Mouse (Mus musculus) left cerebral cortex, adult 8-10 months (tissue): Measurements from ENCODE around the gene Elac2. TPM values are rescaled to one million over a fixed set of nuclear protein-coding genes. Genes with fewer than 3 reads are reported as not detected.

Source experiments
- DNase-seq, 2 experiments: peaks; one replicate each; pipeline ENCODE4 v3.0.0; 2022; ENCODE audit warnings: low spot score in 2 of 2
- total RNA-seq, 4 experiments: library from RNA; stranded (reverse); gene quantifications; 2 replicates each; pipeline ENCODE4 v1.2.4; 2022

The Elac2 gene
- total RNA-seq, result 10 to 100 TPM; 25.2 to 29.8 (median 27.9) TPM

- DNase-seq, result peak; percentile 97
Observed at GRCm38 (mm10) chr11:64978720-64979488, at the start of gene Elac2. TSS of gene Elac2 (plus strand) at chr11:64979038.

DNA sequence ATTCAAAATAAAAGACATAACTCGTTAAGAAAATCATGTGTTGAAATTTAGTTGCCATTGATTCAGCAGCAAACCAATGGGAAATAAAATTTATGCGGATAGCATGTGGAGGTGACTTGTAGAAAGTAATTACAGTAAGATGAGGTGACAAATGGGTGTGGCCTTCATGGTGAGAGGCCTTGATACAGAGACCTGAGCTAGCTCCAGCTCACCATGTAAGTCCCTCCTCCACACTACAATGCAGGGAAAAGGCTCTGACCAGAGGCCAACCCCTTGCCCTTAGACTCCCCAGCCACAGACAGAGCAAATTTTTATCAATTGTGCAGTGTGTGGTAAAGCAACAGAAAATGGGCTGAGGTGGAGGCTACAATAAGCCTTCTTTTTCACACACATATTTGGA is 49.7 kb upstream of the Elac2 start:
- no peak for DNase-seq

- no peak for DNase-seq
Observed at GRCm38 (mm10) chr11:64931060-64931770, 47.6 kb upstream of the Elac2 start.

GRCm38 (mm10) chr11:64937226-64937625 is 41.6 kb upstream of the Elac2 start:
- DNase-seq, result no peak

- no peak for DNase-seq
Observed at GRCm38 (mm10) chr11:64941193-64941592, 37.6 kb upstream of the Elac2 start.

DNA sequence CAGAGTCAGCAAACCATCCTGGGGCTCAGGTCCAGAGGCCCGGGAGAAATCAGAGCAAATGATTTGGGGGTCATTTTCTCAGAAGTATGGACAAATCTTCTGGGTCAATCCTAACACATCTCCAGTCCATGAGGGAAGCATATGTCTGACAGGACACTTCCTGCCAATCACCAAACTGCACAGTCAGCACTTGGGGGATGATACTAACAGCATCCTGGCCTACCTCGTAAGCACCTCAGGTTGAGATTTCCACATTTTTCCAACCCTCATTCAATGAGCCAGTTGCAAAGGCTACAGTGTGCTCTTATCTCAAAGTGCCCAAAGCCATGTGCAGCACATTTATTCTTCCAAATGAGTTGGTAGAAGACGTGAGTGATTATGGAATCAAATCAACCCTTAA is 29.1 kb upstream of the Elac2 start:
- no peak for DNase-seq

- DNase-seq, result no peak
Observed at GRCm38 (mm10) chr11:64956962-64957729, 21.7 kb upstream of the Elac2 start.

DNA sequence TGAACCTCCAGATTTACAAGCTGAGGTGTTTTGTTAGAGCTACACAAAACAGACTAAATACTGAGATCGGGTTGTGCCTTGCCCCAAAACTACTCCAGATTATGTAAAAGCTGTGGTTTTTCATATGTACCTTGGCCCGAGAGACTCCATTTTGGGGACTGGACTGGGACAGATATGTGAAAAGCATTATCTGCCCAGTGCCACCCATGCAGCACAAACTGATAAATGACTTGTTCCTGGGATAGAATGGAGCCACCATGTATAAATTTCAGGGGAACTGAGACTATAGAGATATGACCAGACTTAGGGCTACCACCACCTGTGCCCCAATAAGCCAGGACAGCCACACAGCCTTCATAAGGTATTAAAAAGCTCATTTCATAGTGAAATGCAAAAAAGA is 16.2 kb upstream of the Elac2 start:
- DNase-seq, result no peak

DNA sequence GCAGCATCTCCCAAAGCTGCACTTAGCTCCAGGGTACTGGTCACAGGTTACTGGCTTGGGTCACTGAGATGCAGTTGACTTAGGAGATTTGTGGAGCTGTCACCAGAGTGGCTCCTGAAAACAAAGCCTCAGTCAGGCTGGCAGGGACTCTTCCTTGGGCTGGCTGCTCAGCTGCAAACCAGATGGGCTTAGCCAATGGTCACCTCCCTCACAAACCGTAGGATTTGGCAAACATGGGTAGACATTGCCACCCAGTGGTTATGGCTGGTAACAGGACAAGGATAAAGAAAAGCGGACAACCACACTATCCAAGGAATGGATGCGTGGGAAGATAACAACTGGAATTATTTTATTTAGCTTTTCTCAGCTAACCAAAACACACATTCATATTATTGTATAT is 10.3 kb upstream of the Elac2 start:
- DNase-seq, result peak; percentile 41 to 57

DNA sequence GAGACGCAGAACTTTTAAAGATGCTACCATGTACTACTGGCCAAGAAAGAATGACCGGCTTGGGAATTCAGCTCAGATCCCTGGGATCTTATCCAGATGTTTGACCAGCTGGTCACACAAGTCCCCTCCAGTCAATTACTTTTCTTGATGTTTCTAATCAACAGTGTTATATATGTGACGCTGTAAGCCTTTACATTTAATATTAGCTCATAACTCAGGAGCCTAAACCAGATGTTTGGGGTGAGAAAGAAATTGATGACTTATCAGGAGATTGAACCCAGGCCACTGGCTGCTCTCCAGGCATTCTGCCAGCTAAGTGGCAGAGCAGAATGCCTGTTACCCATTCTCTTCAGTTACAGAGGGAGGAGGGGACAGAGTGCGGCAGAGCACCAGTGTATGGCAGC is 9.9 kb upstream of the Elac2 start:
- DNase-seq, result no peak

- no peak for DNase-seq
Observed at GRCm38 (mm10) chr11:64971471-64971988, 7.3 kb upstream of the Elac2 start.

DNA sequence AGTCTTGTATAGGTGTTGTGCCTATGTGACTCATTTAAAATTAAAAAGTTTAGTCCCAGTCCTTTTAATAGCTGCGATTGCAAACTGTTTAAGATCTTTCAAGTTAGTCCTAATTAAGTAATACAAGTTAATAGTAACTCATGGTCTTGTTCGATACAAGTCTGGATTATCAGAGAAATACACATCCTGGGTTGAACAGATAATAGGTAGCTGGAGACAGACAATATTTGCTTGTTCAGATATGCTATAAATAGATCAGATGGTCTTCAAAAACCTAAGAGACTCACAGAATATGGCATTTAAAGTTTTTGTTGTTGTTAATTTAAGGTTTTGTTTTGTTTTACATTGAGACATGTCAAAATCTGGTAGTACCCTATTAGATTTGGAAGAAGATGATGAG is 6.4 kb upstream of the Elac2 start:
- DNase-seq, result no peak

- DNase-seq, result no peak
Observed at GRCm38 (mm10) chr11:64979489-64979845, 629 bp downstream of the Elac2 start.

DNA sequence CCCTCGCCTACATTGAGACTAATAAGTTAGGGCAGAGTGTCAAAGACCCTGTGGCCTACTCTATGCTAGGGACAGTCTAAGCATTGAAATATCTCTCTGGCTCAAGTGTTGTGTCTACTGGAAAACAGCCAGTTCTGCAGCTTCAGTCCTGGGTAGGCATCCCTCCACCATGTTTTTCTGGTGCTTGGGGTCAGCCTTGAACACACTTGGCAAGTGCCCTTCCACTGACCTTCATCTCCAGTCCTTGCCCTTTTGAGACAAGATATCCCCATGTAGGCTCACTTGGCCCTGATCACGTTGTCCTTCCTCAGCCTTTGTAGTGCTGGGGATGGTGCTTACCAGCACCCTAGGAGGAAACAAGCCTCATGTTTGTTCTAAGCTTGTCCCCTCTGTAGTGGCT is 9.7 kb downstream of the Elac2 start:
- DNase-seq, result no peak

- no peak for DNase-seq
Observed at GRCm38 (mm10) chr11:64998439-64998838, 19.6 kb downstream of the Elac2 start.

GRCm38 (mm10) chr11:64999685-65000084 is 20.8 kb downstream of the Elac2 start:
- DNase-seq, result no peak

- DNase-seq, result no peak
Observed at GRCm38 (mm10) chr11:65001729-65002128, 22.9 kb downstream of the Elac2 start.

DNA sequence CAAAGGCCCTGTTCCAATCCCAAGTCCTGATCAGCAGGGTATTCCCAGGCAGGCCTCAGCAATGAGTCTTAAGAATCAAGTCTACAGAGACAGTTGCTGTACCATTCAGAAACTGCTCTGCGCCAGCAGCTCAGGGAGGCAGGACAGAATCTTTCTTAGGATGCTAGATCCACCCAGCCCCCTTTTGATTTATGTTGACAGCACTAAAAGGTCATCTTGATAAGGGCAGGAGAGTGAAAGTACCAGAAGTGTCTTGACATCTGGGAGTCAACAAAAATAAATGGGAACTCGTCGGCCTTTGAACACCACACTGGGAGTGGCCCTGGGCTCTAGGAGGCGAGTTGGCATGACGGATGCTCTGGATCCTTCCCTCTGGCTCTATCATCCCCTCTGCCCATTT is 24.8 kb downstream of the Elac2 start:
- DNase-seq, result no peak

GRCm38 (mm10) chr11:65004836-65005235 is 26.0 kb downstream of the Elac2 start:
- no peak for DNase-seq

DNA sequence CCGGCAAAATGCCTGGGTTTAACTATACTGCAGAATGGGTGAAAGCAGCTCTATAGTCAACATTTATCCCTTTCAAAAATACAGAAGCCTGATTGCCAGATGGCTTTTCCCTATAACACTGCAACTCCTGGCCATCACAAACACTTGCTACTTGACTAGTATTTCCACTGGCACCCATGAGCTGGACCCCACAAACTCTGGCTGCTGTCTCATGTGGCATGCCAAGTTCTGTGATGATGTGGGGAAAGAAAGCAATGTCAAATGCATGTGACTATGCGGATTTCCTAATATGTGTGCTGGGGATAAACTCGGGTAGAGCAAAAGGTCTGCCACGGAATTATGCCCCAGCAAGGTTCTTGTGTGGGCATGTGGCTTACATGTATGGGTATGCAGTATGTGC is 27.2 kb downstream of the Elac2 start:
- DNase-seq, result no peak

DNA sequence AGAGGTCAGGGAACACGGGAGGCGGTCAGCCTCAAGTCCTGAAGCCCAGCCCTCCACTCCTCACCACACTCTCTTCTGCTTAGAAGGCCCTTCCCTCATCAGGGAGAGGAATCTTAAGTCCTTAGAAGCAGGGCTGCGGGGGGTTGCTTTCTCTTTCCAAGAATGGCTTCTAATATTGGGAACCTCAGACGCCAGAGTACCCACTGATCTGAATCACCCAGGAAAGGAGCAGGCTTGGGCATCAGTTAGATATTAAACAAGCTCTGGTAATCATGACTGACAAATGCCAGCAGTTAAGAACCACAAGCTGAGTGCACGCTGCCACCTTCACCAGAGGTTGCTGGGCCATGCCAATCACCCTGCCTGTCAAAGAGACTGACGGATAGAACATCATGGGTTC is 35.1 kb downstream of the Elac2 start:
- DNase-seq, result no peak

DNA sequence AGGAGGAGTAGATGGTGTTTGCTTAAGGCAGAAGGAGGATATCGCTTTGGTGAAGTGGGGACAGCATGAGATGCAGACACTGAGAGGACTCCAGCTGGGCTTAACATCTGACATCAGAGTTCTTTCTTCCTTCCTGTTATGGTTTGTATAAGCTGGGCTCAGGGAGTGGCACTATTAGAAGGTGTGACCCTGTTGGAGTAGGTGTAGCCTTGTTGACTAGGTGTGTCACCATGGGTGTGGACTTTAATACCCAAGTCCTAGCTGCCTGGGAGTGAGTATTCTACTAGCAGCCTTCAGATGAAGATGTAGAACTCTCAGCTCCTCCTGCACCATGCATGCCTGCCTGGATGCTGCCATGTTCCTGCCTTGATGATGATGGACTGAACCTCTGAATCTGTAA is 37.9 kb downstream of the Elac2 start:
- no peak for DNase-seq
